Mouse (Mus musculus) limb, embryonic 11.5 days (tissue): Measurements from ENCODE around the gene Tob1. TPM values are rescaled to one million over a fixed set of nuclear protein-coding genes. Genes with fewer than 3 reads are reported as not detected.

Source experiments
- ATAC-seq: fragments of 200-750 bp; cut with Nextera tagmentation; 2 replicates; pipeline ENCODE4 v1.8.0; 2017; ENCODE audit warnings: low read depth; ENCODE audit not compliant: insufficient number of reproducible peaks, low FRiP score, low TSS enrichment
- DNase-seq: peaks from one replicate; pipeline ENCODE4 v3.0.0-alpha.2; 2015; ENCODE audit warnings: low spot score
- H3K27ac ChIP-seq: fragments of 300-500 bp; sonication (generic); replicated peaks from 2 replicates; pipeline ENCODE4 v1.5.1; 2014; ENCODE audit warnings: low read depth, mild to moderate bottlenecking, low read length
- H3K27me3 ChIP-seq: fragments of 300-500 bp; sonication (generic); 2 replicates; pipeline ENCODE4 v1.6.1; 2014; ENCODE audit warnings: mild to moderate bottlenecking, low read length, mixed read lengths; ENCODE audit not compliant: control insufficient read depth, insufficient read depth
- H3K36me3 ChIP-seq: fragments of 300-500 bp; sonication (generic); 2 replicates; pipeline ENCODE4 v1.6.1; 2014; ENCODE audit warnings: mild to moderate bottlenecking, low read length, moderate library complexity, mixed read lengths; ENCODE audit not compliant: control insufficient read depth, insufficient read depth
- H3K4me1 ChIP-seq: fragments of 300-500 bp; sonication (generic); 2 replicates; pipeline ENCODE4 v1.6.1; 2014; ENCODE audit warnings: low read length, mixed read lengths; ENCODE audit not compliant: control insufficient read depth, insufficient read depth
- H3K4me2 ChIP-seq: fragments of 300-500 bp; sonication (generic); 2 replicates; pipeline ENCODE4 v1.6.1; 2014; ENCODE audit warnings: low read depth, mild to moderate bottlenecking, moderate library complexity; ENCODE audit not compliant: severe bottlenecking
- H3K4me3 ChIP-seq: fragments of 300-500 bp; sonication (generic); 2 replicates; pipeline ENCODE4 v1.5.1; 2014; ENCODE audit warnings: low read depth, low read length
- H3K9ac ChIP-seq: fragments of 300-500 bp; sonication (generic); 2 replicates; pipeline ENCODE4 v1.6.1; 2014; ENCODE audit warnings: mild to moderate bottlenecking, low read length
- H3K9me3 ChIP-seq: fragments of 300-500 bp; sonication (generic); 2 replicates; pipeline ENCODE4 v1.6.1; 2016; ENCODE audit warnings: low read length; ENCODE audit not compliant: control insufficient read depth
- WGBS: fragments of 180-500 bp; shearing (Covaris S2); extraction: QIAGEN DNeasy Blood & Tissue Kit; methylation state at CpG from one replicate; pipeline ENCODE4 v1.1.7; 2014; 5-methylcytosine and 5-hydroxymethylcytosine counted together
- polyA plus RNA-seq: library from polyadenylated mRNA; unstranded; fragments of >200 nt; fragmentation: Nextera tagmentation; extraction: Ambion mirVana; gene quantifications from 2 replicates; pipeline ENCODE4 v1.2.1, GENCODE M21; 2014

Gene Tob1
- polyA plus RNA-seq, 1 experiment from 2014 or later = 31.8 TPM

DNA sequence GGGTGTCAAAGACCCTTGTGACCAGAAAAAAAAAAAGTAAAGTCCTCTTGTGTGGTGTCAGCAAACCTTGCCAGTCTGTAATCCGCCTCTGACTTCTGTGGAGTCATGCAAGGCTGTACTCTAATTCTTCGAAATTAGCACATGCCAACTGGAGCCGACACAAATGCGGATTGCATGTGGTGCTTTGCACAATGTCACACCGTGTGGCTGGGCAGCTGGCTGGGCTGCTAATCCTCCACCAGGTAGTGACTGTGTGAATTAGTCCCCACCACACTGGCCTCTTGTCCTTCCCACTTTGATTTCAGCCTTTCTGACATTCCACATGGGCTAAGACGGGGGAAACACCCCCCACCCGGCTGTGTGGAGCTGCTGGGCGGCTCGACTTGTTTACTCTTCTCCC is 28.5 kb downstream of the Tob1 start:
- no peak overlapping the region for H3K9ac ChIP-seq
- H3K4me2 ChIP-seq = no peak overlapping the region
- no peak overlapping the region for H3K4me3 ChIP-seq
- H3K27me3 ChIP-seq = no peaks in the 10 kb centered on the region
- no peaks in the 10 kb centered on the region for H3K9me3 ChIP-seq
- WGBS = 41% methylated on average over 9 of the region's 9 CpGs
- H3K4me1 ChIP-seq = peaks cover 42% of the 10 kb centered on the region
- 0 out of 2 replicates have a peak overlapping the region, but pooled peaks have one; percentile 8 for H3K27ac ChIP-seq
- H3K36me3 ChIP-seq = no peaks in the 10 kb centered on the region; the same call in 1 of the 2 replicates
- no peak for DNase-seq
- ATAC-seq = no peak

DNA sequence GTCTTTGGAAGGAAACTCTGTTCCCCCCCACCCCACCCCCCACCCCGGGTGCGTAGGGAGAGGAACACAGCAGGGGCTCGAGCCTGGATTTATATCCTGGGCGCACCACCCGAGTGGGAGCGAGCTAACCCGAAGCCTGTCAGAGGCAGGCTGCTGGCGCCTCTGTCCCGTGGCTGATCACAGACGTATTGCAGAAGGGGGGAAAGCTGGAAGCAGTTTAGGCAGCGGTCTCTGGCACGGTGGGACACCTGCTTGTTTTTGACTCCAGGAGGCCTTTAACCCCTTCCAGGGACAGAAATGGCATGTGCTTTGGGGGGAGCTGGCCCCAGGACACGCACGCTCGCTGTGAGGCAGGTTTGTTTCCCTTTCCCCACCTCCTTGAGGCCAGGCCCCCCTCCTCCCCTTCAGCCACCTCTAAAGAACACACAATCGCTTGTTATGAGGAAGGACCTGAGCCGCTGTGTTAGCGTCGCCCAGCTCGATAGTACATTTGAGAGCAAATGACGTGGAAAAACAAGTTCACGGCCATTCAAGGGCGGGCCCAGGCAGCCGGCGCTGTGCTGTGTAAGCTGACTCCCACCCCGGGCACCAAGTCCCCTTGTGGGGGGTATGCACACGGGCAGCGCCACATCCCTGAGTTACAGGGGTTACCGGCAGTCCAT is 31.6 kb downstream of the Tob1 start:
- ATAC-seq = peak; percentile 53
- 2% methylated on average over 29 of the region's 29 CpGs for WGBS
- Histone ChIP-seq H3K4me1 (peaks cover 65% of the 10 kb centered on the region), H3K27me3 (no peaks in the 10 kb centered on the region), H3K4me2 (peak overlapping the region; percentile 43), H3K4me3 (0 out of 2 replicates have a peak overlapping the region, but pooled peaks have one; percentile 16), H3K9me3 (no peaks in the 10 kb centered on the region), H3K27ac (peak overlapping the region; percentile 86), H3K9ac (peak overlapping the region; percentile 47), H3K36me3 (no peaks in the 10 kb centered on the region; the same call in 1 of the 2 replicates)
- peak; percentile 76 for DNase-seq

DNA sequence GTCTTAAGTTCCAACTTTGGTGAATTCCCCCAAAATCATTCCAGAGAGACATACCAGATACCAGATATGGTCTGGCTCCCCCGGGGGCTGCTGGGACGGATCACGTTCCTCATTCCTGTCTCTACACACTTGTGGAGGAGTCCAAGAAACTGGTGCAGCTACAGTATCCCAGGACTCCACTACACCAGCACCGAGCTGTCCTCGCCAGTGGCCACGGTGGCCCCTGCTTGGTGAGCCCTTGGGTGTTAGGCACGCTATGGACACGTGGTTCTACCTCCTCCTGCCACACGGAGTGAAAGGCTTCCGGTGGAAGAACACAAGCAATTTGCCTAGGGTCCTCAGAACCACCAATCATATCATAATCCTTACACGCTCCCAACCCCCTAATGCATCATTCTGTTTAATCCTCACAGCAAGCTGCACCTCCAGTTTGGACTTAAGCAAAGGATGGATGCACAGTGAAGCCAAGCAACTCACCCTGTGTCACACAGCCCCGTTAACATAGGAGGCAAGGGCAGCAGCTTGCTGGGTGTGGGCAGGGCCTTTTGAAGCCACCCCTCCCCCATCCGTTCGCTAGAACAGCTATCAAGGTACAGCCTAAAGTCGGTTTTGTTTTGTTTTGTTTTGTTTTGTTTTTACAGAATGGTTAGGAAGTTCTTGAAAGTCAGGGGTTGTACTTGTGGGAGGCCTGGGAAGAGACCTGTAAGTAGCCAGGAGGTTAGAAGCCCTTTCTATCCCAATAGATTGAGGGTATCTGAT is 32.3 kb downstream of the Tob1 start:
- 0 out of 2 replicates have a peak overlapping the region, but pooled peaks have one; percentile 16 for H3K4me3 ChIP-seq
- peak overlapping the region; percentile 86 for H3K27ac ChIP-seq
- H3K9me3 ChIP-seq = no peaks in the 10 kb centered on the region
- peaks cover 65% of the 10 kb centered on the region for H3K4me1 ChIP-seq
- no peaks in the 10 kb centered on the region; the same call in 1 of the 2 replicates for H3K36me3 ChIP-seq
- ATAC-seq (no peak), DNase-seq (peak; percentile 46)
- peak overlapping the region; percentile 17; the same call in 1 of the 2 replicates for H3K9ac ChIP-seq
- no peaks in the 10 kb centered on the region for H3K27me3 ChIP-seq
- peak overlapping the region; percentile 43 for H3K4me2 ChIP-seq
- WGBS = 32% methylated on average over 15 of the region's 15 CpGs

DNA sequence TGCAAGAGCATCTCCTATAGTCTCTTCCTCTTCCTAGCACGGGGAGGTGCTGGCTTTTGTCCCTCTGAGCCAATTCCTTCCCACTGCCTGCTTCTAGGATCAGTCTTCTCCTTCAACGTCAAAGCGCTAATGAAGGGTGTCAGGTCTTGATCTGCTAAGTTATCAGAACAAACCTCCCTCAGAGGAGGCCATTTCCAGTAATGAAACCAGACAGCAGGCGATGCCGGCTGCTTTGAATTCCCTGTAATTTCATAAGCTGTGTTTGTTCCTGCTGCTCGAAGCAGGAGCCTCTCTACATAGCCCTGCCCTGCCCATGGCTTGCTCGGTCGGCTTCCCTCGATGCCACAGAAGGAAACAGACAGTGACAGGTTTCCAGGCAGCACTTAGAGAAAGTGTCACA is 33.1 kb downstream of the Tob1 start:
- DNase-seq (no peak), ATAC-seq (no peak)
- Histone ChIP-seq H3K9ac (no peak overlapping the region), H3K4me2 (peak overlapping the region; percentile 1; the same call in 1 of the 2 replicates), H3K27ac (no peak overlapping the region; the same call in 1 of the 2 replicates), H3K4me3 (no peak overlapping the region), H3K36me3 (no peaks in the 10 kb centered on the region), H3K9me3 (no peaks in the 10 kb centered on the region), H3K27me3 (no peaks in the 10 kb centered on the region), H3K4me1 (peaks cover 62% of the 10 kb centered on the region)
- 64% methylated on average over 9 of the region's 9 CpGs for WGBS

DNA sequence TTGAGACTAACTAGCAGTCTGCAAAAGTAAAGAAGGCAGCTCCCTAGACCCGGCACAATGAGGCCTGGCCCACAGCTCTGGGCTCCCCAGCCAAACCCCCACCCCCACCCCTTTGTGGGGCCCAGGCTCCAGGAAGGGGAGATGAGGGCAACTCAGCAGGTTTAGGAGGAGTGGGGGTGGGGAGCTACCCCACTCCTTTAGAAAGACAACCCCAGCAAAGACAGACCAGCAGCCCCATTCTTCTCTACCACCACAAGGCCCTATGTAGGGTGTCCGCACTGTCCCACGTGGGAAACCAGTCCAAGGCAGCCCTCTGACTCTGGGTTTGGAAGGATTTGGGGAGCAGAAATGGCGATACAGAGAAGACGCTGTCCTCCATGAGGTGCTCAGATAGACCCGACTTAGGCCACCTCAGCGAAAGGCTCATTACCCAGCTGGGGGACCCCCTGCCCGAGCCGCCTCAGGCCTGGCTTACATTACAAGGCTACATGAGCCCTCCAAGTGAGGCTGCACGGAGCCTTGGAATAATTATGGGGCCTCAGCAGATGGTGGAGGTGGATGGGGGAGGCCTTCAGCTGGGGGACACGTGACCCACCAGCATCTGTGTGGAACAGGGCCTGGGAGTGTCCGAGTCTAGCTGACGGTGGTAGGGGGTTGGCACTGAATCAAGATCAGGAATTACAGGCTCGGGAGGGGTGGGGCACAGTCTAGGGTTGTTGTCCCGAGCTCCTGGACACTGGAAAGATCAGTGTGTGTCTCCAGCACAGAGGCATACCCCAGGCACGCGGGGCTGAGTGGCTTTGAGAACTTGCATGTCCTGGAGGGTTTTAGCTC is 34.9 kb downstream of the Tob1 start, which contains the start of gene Wfikkn2:
Gene Wfikkn2, minus strand, starts transcription at position 51 of the 834 bp plus-strand sequence.
- WGBS = 20% methylated on average over 17 of the region's 17 CpGs
- Histone ChIP-seq H3K4me3 (0 out of 2 replicates have a peak within 1 kb of the TSS, but pooled peaks have one; percentile 1), H3K4me1 (peaks cover 52% of the 10 kb centered on the region)

DNA sequence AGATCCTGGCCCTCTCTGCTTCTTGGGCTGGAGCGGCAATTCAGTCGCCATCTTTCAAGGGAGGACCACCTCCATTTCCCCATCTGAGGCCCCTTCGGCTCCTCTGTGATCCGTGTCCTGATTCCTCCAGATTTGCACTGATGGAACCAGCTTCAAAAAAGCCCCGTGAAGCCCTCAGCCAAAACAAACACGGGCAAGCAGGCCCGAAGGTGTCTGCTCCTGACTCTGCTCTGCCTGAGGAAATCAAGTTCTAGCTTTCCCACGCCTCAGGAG is 35.5 kb downstream of the Tob1 start:
- 49% methylated on average over 8 of the region's 8 CpGs for WGBS
- H3K9me3 ChIP-seq = no peaks in the 10 kb centered on the region
- no peak for DNase-seq

More for the DNA sequence above, 34.9 kb downstream of the Tob1 start, which contains the start of gene Wfikkn2:
- peak; percentile 89 for DNase-seq
- Histone ChIP-seq H3K9ac (peak within 1 kb of the TSS; percentile 40; the same call in 1 of the 2 replicates), H3K9me3 (no peaks in the 10 kb centered on the region), H3K27me3 (no peaks in the 10 kb centered on the region), H3K27ac (peak within 1 kb of the TSS; percentile 93), H3K36me3 (no peaks in the 10 kb centered on the region), H3K4me2 (peak within 1 kb of the TSS; percentile 1)
- ATAC-seq = peak; percentile 93

DNA sequence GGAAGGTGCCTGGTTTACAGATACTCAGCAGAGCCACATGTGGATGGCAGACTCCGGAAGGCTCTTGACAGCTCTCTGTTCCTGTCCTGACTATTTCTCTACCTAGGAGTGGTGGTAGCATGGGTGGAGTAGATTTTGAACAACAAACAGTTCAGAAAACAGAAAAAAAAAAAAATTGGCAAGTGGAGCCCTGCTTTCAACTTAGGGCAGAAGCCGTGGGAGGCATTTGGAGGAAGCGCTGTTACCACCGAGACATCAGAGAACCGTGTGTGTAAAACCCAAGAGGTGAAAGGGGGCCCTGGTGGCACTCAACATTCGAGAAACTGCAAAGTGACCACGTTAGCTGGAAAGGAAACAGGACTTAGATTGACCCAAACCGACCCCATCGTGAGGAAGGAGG is 41.9 kb downstream of the Tob1 start:
- WGBS = 80% methylated on average over 9 of the region's 9 CpGs
- Histone ChIP-seq H3K4me1 (no peaks in the 10 kb centered on the region), H3K4me2 (no peak overlapping the region), H3K9ac (no peak overlapping the region), H3K36me3 (no peaks in the 10 kb centered on the region), H3K27me3 (no peaks in the 10 kb centered on the region), H3K27ac (no peak overlapping the region), H3K9me3 (no peaks in the 10 kb centered on the region), H3K4me3 (no peak overlapping the region)
- DNase-seq = no peak
- no peak for ATAC-seq

More for the DNA sequence above, 35.5 kb downstream of the Tob1 start:
- Histone ChIP-seq H3K27me3 (no peaks in the 10 kb centered on the region), H3K27ac (peak overlapping the region; percentile 86), H3K4me2 (no peak overlapping the region; the same call in 1 of the 2 replicates), H3K9ac (0 out of 2 replicates have a peak overlapping the region, but pooled peaks have one; percentile 32), H3K4me3 (no peak overlapping the region), H3K4me1 (peaks cover 48% of the 10 kb centered on the region), H3K36me3 (no peaks in the 10 kb centered on the region)
- no peak for ATAC-seq

DNA sequence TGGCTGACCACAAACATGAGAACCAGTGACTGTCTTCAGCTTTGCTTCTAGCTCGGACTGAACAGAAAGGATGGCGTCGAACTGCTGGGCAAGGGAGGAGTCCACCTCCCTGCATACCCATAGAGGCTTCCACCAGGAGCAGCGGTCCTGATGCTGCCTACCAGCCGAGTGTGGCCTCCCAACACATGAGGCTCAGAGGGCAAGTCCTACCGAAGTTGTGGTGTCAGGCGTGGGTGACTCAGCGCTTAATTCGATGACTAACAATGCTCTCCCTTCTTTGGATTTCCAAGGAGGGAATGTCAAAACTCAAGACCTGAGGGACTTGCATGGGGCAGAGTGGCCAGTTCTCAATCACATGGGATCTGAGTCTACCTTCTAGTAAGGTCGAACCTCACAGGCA is 42.4 kb downstream of the Tob1 start:
- H3K4me1 ChIP-seq = no peaks in the 10 kb centered on the region
- H3K4me3 ChIP-seq = no peak overlapping the region
- H3K36me3 ChIP-seq = no peaks in the 10 kb centered on the region

More for the DNA sequence above, 42.4 kb downstream of the Tob1 start:
- ATAC-seq (no peak), DNase-seq (no peak)
- Histone ChIP-seq H3K27ac (no peak overlapping the region), H3K27me3 (no peaks in the 10 kb centered on the region), H3K9ac (no peak overlapping the region), H3K4me2 (no peak overlapping the region), H3K9me3 (no peaks in the 10 kb centered on the region)
- whole genome bisulfite sequencing = 90% methylated on average over 10 of the region's 10 CpGs
